Mouse (Mus musculus): ENCODE results near the gene Ncstn. TPM values are rescaled to one million over a fixed set of nuclear protein-coding genes. Genes with fewer than 3 reads are reported as not detected.

The Ncstn gene
- polyA plus RNA-seq, 1 experiment from 2014 or later, result 75.0 TPM

DNA sequence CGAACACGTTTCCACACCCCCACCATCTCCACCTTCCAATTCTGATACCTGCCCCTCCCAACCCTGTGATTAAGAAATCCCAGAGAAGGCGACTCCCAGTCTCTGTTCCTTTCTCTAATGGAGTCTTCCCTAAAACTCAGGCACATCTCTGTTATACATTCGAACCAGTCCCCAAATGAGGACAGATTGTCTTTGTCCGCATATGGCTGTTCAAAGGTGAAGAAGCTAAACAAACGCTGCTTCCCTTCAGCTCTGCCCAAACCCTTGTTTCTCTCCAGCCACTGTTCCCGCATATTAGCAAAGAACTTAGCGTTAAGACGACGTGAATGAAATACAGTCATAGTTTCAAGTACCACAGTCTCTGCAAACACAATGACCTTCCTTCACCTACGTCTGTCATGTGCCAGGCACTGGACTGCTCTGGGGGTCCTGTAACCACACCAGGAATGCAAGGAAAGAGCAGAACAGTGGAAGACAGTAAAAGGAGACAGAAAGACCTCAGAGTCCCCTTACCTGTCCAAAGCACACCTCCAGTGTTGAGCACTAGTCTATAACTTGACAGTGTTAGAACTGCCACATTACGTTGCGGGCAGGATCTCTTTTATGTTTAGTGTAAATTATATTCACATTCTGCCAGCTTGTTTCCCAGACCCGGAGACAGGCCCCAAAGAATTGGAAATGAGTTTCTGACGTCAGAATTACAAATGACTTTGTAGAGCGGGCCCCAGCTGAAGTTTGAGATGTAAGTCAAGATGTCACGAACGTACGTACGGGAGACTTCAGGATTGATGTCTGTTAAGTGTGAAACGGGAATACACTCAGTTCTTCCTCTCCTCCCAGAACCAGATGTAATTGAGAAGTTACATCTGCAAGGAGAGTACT is 54.0 kb downstream of the Ncstn start, which contains the start of gene Vangl2:
Vangl2 (minus strand) TSS at position 51 of the 882 bp plus-strand sequence.
- no peak for DNase-seq (ENCODE audit: low spot score)

DNA sequence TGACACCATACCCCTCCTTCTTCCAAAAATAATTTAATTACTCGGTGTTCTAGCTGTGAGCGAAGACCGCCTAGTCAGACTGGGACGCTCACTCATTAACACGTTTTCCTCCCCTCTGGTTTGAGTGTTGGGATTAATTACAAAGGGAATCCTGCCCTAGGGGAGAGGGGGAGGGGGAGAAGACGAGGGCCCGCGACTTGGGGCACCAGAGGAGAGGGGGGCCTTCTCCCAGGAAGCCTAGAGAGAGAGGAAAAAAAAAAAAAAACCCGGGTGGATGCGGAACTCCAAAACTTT is 54.8 kb downstream of the Ncstn start:
- no peak for DNase-seq (ENCODE audit: low spot score)

GRCm38 (mm10) chr1:172027010-172027808 is 55.4 kb downstream of the Ncstn start:
- peak; percentile 85 for DNase-seq (ENCODE audit: low spot score)

DNA sequence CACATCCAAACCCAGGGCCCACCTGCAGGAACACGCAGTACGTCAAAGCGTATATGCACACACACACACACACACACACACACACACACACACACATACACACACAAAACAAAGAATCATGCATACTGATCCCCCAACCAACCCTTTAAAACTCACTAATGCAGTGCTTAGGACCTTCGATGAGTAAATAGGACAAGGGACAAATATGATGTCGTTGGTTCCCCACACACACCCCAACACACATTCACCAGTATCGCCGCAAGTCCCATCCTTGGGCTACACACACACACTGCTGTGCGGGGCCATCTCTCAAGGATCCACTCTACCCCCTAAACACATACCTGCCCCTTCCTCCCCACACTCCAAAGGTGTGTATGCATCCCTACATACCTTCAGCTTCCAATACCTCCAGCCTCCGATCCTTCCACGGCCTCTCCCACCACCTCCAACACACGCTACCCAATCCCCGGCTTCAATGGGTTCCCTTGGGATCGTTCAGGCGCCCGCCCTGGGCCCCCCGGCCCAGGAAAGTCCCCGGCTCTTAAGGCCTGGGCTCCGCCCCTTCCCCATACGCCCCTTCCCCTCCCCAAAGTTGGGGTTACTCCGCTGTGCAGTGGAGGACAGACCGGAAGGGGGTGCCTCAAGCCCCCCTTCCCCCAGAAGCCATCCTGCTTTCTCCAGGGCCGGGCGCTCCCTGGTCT is 56.2 kb downstream of the Ncstn start:
- DNase-seq (ENCODE audit: low spot score), result peak; percentile 83

DNA sequence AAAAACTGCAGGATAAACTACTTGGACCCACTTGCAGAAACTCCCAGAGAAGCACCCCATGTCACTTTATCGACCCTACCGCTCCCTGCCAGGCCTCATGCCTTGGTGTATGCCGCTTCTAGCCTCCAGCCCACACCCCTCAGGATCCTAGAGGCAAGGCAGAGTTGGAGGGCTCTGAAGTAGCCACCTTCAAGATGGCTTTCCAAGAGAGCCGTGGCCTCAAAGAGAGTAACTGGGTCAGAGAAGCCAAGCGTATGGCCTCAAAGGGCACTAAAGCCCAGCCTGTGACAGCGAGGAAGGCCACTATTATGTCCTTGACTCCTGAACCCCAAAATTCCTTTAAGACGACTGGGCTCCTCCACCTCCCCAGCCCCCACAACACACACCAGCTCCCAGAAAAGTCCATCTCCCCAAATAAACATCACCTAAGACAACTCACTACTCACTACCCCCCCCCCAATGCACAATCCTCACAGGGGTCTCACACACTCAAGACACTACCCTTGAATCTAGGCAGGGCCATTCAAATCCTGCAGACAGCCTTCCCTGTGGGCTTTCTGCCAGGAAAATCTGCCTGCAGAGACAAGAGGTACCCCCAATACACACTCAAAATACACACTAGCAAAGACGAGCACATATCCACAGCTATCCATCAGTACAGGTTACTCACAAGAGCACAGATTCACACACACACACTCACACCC is 57.2 kb downstream of the Ncstn start:
- no peak for DNase-seq (ENCODE audit: low spot score)

- DNase-seq (ENCODE audit: low spot score), result no peak
Observed at GRCm38 (mm10) chr1:172024140-172024895, 58.3 kb downstream of the Ncstn start.

DNA sequence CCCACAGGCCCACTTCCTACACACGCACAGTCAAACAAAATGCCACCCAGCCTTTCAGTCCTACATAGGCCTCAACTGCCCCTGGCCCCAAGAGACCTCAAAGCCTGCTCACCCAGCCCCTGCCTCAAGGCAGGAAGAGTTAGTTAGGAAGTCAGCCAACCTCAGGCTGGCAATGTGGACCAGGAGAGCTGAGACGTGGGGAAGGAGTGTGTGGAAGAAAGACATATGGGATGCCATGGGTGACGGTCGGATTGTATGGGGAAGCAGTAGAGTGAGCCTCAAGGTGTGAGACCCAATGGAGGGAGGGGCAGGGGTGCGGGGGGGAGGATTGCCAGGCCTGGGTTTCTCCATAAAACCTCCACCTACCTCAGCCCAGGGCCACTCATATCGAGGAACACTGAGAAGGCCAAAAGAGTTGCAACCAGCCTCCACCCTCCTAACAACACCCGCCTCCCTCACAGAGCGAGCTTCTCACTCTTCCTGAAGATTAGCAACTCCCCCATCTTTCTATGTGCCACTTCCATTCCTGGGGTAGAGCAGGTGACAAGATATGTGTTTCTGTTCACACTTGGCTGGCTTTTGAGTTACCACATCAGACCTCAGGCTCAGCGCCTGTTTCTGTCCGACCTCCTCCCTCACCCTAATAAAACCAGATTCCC is 62.6 kb downstream of the Ncstn start:
- DNase-seq (ENCODE audit: low spot score), result no peak

GRCm38 (mm10) chr1:172019339-172019738 is 63.3 kb downstream of the Ncstn start:
- no peak for DNase-seq (ENCODE audit: low spot score)

GRCm38 (mm10) chr1:172018336-172019311 is 64.0 kb downstream of the Ncstn start:
- DNase-seq (ENCODE audit: low spot score), result no peak

GRCm38 (mm10) chr1:172017517-172018070 is 65.0 kb downstream of the Ncstn start:
- no peak for DNase-seq (ENCODE audit: low spot score)

DNA sequence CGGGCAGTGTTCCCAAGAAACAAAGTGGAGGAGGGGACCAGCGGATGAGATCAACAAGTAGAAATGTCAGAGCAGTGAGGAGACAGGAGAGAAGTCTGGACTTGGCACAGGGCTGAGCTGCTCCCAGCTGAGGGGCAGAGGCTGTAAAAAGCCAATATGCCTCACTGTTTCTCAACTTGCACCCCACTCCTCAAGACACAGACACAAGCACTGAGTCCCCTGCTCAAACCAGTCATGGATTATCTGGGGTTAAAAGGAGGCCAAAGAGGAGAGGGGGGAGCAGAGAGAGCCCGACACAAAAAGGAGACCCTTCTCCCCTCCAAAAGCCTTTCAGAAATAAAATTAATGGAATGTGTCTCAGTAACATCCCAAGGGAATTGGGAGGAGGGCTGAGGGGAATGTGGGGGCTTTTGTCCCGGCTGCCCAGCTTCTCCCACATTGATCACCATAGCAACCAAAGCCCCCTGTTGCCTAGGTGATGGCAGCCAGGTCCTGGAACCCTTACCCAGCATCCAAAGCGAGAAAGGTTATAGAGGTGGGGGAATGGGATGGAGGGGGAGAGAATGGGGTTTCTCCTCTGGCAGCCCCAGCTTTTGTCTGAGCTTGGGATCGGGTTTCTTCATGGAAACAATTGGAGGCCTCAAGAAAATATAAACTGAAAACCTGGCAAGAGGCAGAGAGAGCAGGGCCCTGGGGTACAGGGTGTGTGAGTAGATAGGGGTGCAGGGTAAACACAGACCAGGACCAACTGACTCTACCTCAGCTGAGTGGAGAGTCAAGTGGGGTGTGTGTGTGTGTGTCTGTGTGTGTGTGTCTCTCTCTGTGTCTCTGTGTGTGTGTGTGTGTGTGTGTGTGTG is 65.7 kb downstream of the Ncstn start:
- DNase-seq (ENCODE audit: low spot score), result no peak

- DNase-seq (ENCODE audit: low spot score), result peak; percentile 50
Observed at GRCm38 (mm10) chr1:172016031-172016430, 66.6 kb downstream of the Ncstn start.

Other genes with a start within 250 kb of the Ncstn start
- gene Cd84, start 243.1 kb downstream of the Ncstn start, polyA plus RNA-seq (2015; fragmentation: Nextera tagmentation; extraction: Ambion mirVana), result 42.9 and 52.1 TPM in 2 replicates
- 0.39 and 0.88 TPM in 2 replicates for gene Gm10521, start 187.1 kb downstream of the Ncstn start, polyA plus RNA-seq (2015; fragmentation: Nextera tagmentation; extraction: Ambion mirVana)
- 228 and 249 TPM in 2 replicates for gene Slamf6, start 165.3 kb downstream of the Ncstn start, polyA plus RNA-seq (2015; fragmentation: Nextera tagmentation; extraction: Ambion mirVana)
- gene Vangl2, start 54.4 kb downstream of the Ncstn start, polyA plus RNA-seq (2015; fragmentation: Nextera tagmentation; extraction: Ambion mirVana), result 15.4 and 17.4 TPM in 2 replicates
- gene Nhlh1, start 25.2 kb downstream of the Ncstn start, polyA plus RNA-seq (2015; fragmentation: Nextera tagmentation; extraction: Ambion mirVana), result not detected in 2 replicates
- gene Copa, start 266 bp downstream of the Ncstn start, polyA plus RNA-seq (2015; fragmentation: Nextera tagmentation; extraction: Ambion mirVana), result 115 and 123 TPM in 2 replicates
- gene Pex19, start 44.0 kb upstream of the Ncstn start, polyA plus RNA-seq (2015; fragmentation: Nextera tagmentation; extraction: Ambion mirVana), result 73.9 and 74.0 TPM in 2 replicates
- gene Dcaf8, start 65.3 kb upstream of the Ncstn start, polyA plus RNA-seq (2015; fragmentation: Nextera tagmentation; extraction: Ambion mirVana), result 93.2 and 103 TPM in 2 replicates
- gene Pea15a, start 124.0 kb upstream of the Ncstn start, polyA plus RNA-seq (2015; fragmentation: Nextera tagmentation; extraction: Ambion mirVana), result 31.1 and 32.8 TPM in 2 replicates
- gene Casq1, start 137.1 kb upstream of the Ncstn start, polyA plus RNA-seq (2015; fragmentation: Nextera tagmentation; extraction: Ambion mirVana), result 1.4 and 2.0 TPM in 2 replicates
- gene Atp1a4, start 175.6 kb upstream of the Ncstn start, polyA plus RNA-seq (2015; fragmentation: Nextera tagmentation; extraction: Ambion mirVana), result not detected in 2 replicates
- 24.2 and 28.4 TPM in 2 replicates for gene Igsf8, start 178.8 kb upstream of the Ncstn start, polyA plus RNA-seq (2015; fragmentation: Nextera tagmentation; extraction: Ambion mirVana)
- gene Atp1a2, start 215.3 kb upstream of the Ncstn start, polyA plus RNA-seq (2015; fragmentation: Nextera tagmentation; extraction: Ambion mirVana), result 0.71 and 0.82 TPM in 2 replicates
- gene Kcnj9, start 246.5 kb upstream of the Ncstn start, polyA plus RNA-seq (2015; fragmentation: Nextera tagmentation; extraction: Ambion mirVana), result 0.09 TPM in 2 replicates